Mouse (Mus musculus) kidney, adult 2 months (tissue): ENCODE results near the gene Herc2. TPM values are rescaled to one million over a fixed set of nuclear protein-coding genes. Genes with fewer than 3 reads are reported as not detected.
A peak's percentile ranks its signal among the peaks of the same experiment; 100 is the strongest.
"Not testable (repeated sequence)": the region's sequence is repeated elsewhere in the genome, so short reads cannot be mapped to it uniquely, and the experiment has no call there.

Experiments used
- DNase-seq: peaks from one replicate; pipeline ENCODE4 v3.0.0; 2021
- H3K27ac ChIP-seq: fragments of 200-500 bp; 2 replicates; pipeline ENCODE4 v1.5.1; 2012; ENCODE audit warnings: low read depth, low read length, control low read depth, inconsistent platforms; ENCODE audit not compliant: insufficient read depth
- H3K27me3 ChIP-seq: fragments of 200-500 bp; replicated peaks from 2 replicates; pipeline ENCODE4 v1.6.1; 2012; ENCODE audit warnings: mild to moderate bottlenecking, moderate library complexity, low read length, inconsistent platforms; ENCODE audit not compliant: control insufficient read depth, insufficient read depth
- H3K36me3 ChIP-seq: fragments of 200-500 bp; 2 replicates; pipeline ENCODE4 v1.6.1; 2012; ENCODE audit warnings: mild to moderate bottlenecking, moderate library complexity, low read length, inconsistent platforms; ENCODE audit not compliant: control insufficient read depth, insufficient read depth
- H3K4me1 ChIP-seq: fragments of 200-500 bp; 2 replicates; pipeline ENCODE4 v1.6.1; 2011; ENCODE audit warnings: low read length; ENCODE audit not compliant: control insufficient read depth, insufficient read depth
- H3K4me3 ChIP-seq: fragments of 200-500 bp; 2 replicates; pipeline ENCODE4 v1.5.1; 2011; ENCODE audit warnings: mild to moderate bottlenecking, low read depth, low read length, control low read depth; ENCODE audit not compliant: insufficient read depth
- CTCF ChIP-seq: fragments of 200-500 bp; conservative IDR thresholded peaks from 2 replicates; pipeline ENCODE4 v1.5.1; 2011; ENCODE audit warnings: low read depth, mild to moderate bottlenecking, control low read depth, low read length, moderate library complexity, mixed read lengths; ENCODE audit not compliant: insufficient read depth, insufficient read length
- POLR2A ChIP-seq: fragments of 200-500 bp; IDR thresholded peaks from one replicate; pipeline ENCODE4 v1.6.1; 2011; ENCODE audit warnings: low read depth, low read length, control low read depth
- WGBS: fragments of 180-500 bp; shearing (Covaris S2); methylation state at CpG from one replicate; pipeline ENCODE4 v1.1.7; 2018; 5-methylcytosine and 5-hydroxymethylcytosine counted together
- polyA plus RNA-seq: library from polyadenylated mRNA; depleted of rRNA; stranded (reverse); fragments of >200 nt; gene quantifications from 2 replicates; pipeline ENCODE4 v1.2.3, GENCODE M21; 2012; rRNA removed

Gene Herc2
- 16.1 and 19.0 TPM in 2 replicates for polyA plus RNA-seq

GRCm38 (mm10) chr7:56049831-56050321 is at the start of gene Herc2:
Herc2 (plus strand) TSS chr7:56050196.
- DNase-seq: peak; percentile 100

GRCm38 (mm10) chr7:56010318-56011017 is 39.5 kb upstream of the Herc2 start:
- no peaks in the 10 kb centered on the region for H3K36me3 ChIP-seq
- no peaks in the 10 kb centered on the region for H3K27me3 ChIP-seq
- TF ChIP-seq CTCF (no peak), POLR2A (no peak)
- H3K4me1 ChIP-seq: 0 out of 2 replicates have a peak, but pooled peaks cover 3% of the 10 kb centered on the region
- peak; percentile 46 for DNase-seq
- H3K27ac ChIP-seq: no peak overlapping the region
- no peak overlapping the region for H3K4me3 ChIP-seq
- WGBS: 42% methylated on average over 4 of the region's 4 CpGs

More at GRCm38 (mm10) chr7:56049831-56050321, at the start of gene Herc2:
- WGBS: under 1% methylated on average over 47 of the region's 47 CpGs
- H3K27ac ChIP-seq: peak within 1 kb of the TSS; percentile 85
- H3K27me3 ChIP-seq: no peaks in the 10 kb centered on the region
- no peaks in the 10 kb centered on the region for H3K36me3 ChIP-seq
- peaks cover 15% of the 10 kb centered on the region; the same call in 1 of the 2 replicates for H3K4me1 ChIP-seq
- peak; percentile 85 for TF ChIP-seq POLR2A
- TF ChIP-seq CTCF: no peak
- peak within 1 kb of the TSS; percentile 70 for H3K4me3 ChIP-seq

GRCm38 (mm10) chr7:56011018-56011333 is 39.0 kb upstream of the Herc2 start:
- Histone ChIP-seq H3K27me3 (no peaks in the 10 kb centered on the region), H3K27ac (no peak overlapping the region), H3K4me3 (no peak overlapping the region), H3K4me1 (0 out of 2 replicates have a peak, but pooled peaks cover 3% of the 10 kb centered on the region), H3K36me3 (no peaks in the 10 kb centered on the region)
- no peak for DNase-seq
- no peak for TF ChIP-seq CTCF
- no peak for TF ChIP-seq POLR2A

- TF ChIP-seq CTCF: no peak
- TF ChIP-seq POLR2A: no peak
Observed at GRCm38 (mm10) chr7:56013261-56014001, 36.6 kb upstream of the Herc2 start.

GRCm38 (mm10) chr7:56014002-56014702 is 35.8 kb upstream of the Herc2 start:
- WGBS: 89% methylated on average over 7 of the region's 18 CpGs
- not testable (repeated sequence) for DNase-seq, H3K36me3 ChIP-seq

More at GRCm38 (mm10) chr7:56013261-56014001, 36.6 kb upstream of the Herc2 start:
- Histone ChIP-seq H3K27me3 (no peaks in the 10 kb centered on the region), H3K36me3 (no peaks in the 10 kb centered on the region), H3K27ac (no peak overlapping the region), H3K4me1 (0 out of 2 replicates have a peak, but pooled peaks cover 3% of the 10 kb centered on the region), H3K4me3 (no peak overlapping the region)
- whole genome bisulfite sequencing: 96% methylated on average over 14 of the region's 14 CpGs
- DNase-seq: no peak

GRCm38 (mm10) chr7:56015172-56015571 is 34.8 kb upstream of the Herc2 start:
- no peak for DNase-seq
- 88% methylated on average over 6 of the region's 6 CpGs for WGBS
- H3K27me3 ChIP-seq: no peaks in the 10 kb centered on the region
- H3K4me3 ChIP-seq: no peak overlapping the region
- TF ChIP-seq CTCF: no peak
- no peak for TF ChIP-seq POLR2A
- H3K27ac ChIP-seq: no peak overlapping the region
- H3K4me1 ChIP-seq: 0 out of 2 replicates have a peak, but pooled peaks cover 3% of the 10 kb centered on the region
- no peaks in the 10 kb centered on the region for H3K36me3 ChIP-seq

More at GRCm38 (mm10) chr7:56014002-56014702, 35.8 kb upstream of the Herc2 start:
- not testable (repeated sequence) for H3K27ac ChIP-seq, H3K4me3 ChIP-seq, H3K27me3 ChIP-seq, H3K4me1 ChIP-seq

GRCm38 (mm10) chr7:56015837-56016236 is 34.2 kb upstream of the Herc2 start:
- Histone ChIP-seq H3K4me3 (no peak overlapping the region), H3K36me3 (no peaks in the 10 kb centered on the region), H3K4me1 (no peaks in the 10 kb centered on the region), H3K27me3 (no peaks in the 10 kb centered on the region), H3K27ac (no peak overlapping the region)
- WGBS: 96% methylated on average over 7 of the region's 7 CpGs
- no peak for DNase-seq
- no peak for TF ChIP-seq CTCF
- no peak for TF ChIP-seq POLR2A
